Mouse (Mus musculus): ENCODE data around the gene Ttc28. TPM values are rescaled to one million over a fixed set of nuclear protein-coding genes. Genes with fewer than 3 reads are reported as not detected.

The Ttc28 gene
- total and polyA plus RNA-seq, 3 experiments = 0.21 to 0.89 (median 0.28) TPM

GRCm38 (mm10) chr5:111137742-111138141, 258.1 kb downstream of the Ttc28 start:
- dilution Hi-C loops (cut with MboI; ENCODE audit: extremely low pct_ligation_motif_present, extremely low pct_unique_long_range_greater_than_20kb, low sequenced_read_pairs) = no loop called here
- H3K9ac ChIP-seq (ENCODE audit: insufficient read depth, low read depth) = no peak overlapping the region
- peaks cover 8% of the 10 kb centered on the region for H3K27me3 ChIP-seq (replicated peaks)
- H3K4me2 ChIP-seq (ENCODE audit: insufficient read depth, low read depth, poor library complexity, severe bottlenecking) = no peak overlapping the region
- in situ Hi-C loops (cut with MboI; ENCODE audit: low pct_ligation_motif_present, low pct_unique_long_range_greater_than_20kb, low sequenced_read_pairs) = no loop called here
- H3K4me3 ChIP-seq (replicated peaks in 1 of 3; ENCODE audit: low read depth in 2 of 3, low read length in 2 of 3, poor library complexity in 1 of 3) = no peak overlapping the region
- H3K36me3 ChIP-seq (replicated peaks in 1 of 2; ENCODE audit: control insufficient read depth in 1 of 2, insufficient read depth in 1 of 2, low read length in 1 of 2) = no peaks in the 10 kb centered on the region
- peaks cover 5 to 22% of the 10 kb centered on the region in 2 experiments for H3K4me1 ChIP-seq (ENCODE audit: control insufficient read depth in 1 of 2, insufficient read depth in 2 of 2)
- TF ChIP-seq ZKSCAN1 (IDR thresholded peaks at IDR 0.05; ENCODE audit: borderline replicate concordance, low read depth, low read length) (no peak), SMC3 (IDR thresholded peaks at IDR 0.05; ENCODE audit: low read depth, low read length) (no peak), MAFK (IDR thresholded peaks at IDR 0.05; ENCODE audit: insufficient replicate concordance, low read length) (no peak), MYC (IDR thresholded peaks at IDR 0.05; ENCODE audit: low read depth, low read length) (no peak), CTCF (conservative IDR thresholded peaks at IDR 0.05 in 1 of 2, IDR thresholded peaks at IDR 0.05 in 1 of 2; ENCODE audit: low read depth in 2 of 2, low read length in 2 of 2) (no peak), SIN3A (IDR thresholded peaks at IDR 0.05; ENCODE audit: low read length) (no peak), CHD1 (IDR thresholded peaks at IDR 0.05; ENCODE audit: low read depth, low read length) (no peak), ETS1 (conservative IDR thresholded peaks at IDR 0.05; ENCODE audit: low read depth, low read length) (no peak), ZC3H11A (IDR thresholded peaks at IDR 0.05; ENCODE audit: low read depth, low read length) (no peak), POLR2A (IDR thresholded peaks at IDR 0.05; ENCODE audit: low read depth, low read length) (no peak)
- no peak for DNase-seq (ENCODE audit: extremely low read depth)
- no peaks in the 10 kb centered on the region for H3K9me3 ChIP-seq (replicated peaks; ENCODE audit: low read length)
- H3K79me2 ChIP-seq (replicated peaks; ENCODE audit: control insufficient read depth, extremely low read depth, insufficient read depth, poor library complexity, severe bottlenecking) = no peaks in the 10 kb centered on the region
- no peak overlapping the region for H3K27ac ChIP-seq (ENCODE audit: insufficient read depth, low read depth)

GRCm38 (mm10) chr5:111138239-111138833, 258.7 kb downstream of the Ttc28 start:
- TF ChIP-seq IRF4 (IDR thresholded peaks at IDR 0.05; ENCODE audit: low read depth, low read length) (no peak), RAD21 (IDR thresholded peaks at IDR 0.05; ENCODE audit: low read depth, low read length) (no peak), MEF2A (IDR thresholded peaks at IDR 0.05; ENCODE audit: borderline replicate concordance, low read depth, low read length) (no peak), SIN3A (IDR thresholded peaks at IDR 0.05; ENCODE audit: low read length) (no peak), KAT2A (IDR thresholded peaks at IDR 0.05; ENCODE audit: insufficient replicate concordance, low read length) (no peak), NELFE (IDR thresholded peaks at IDR 0.05; ENCODE audit: low read depth, low read length) (no peak)
- dilution Hi-C loops (cut with MboI; ENCODE audit: extremely low pct_ligation_motif_present, extremely low pct_unique_long_range_greater_than_20kb, low sequenced_read_pairs) = no loop called here
- in situ Hi-C loops (cut with MboI; ENCODE audit: low pct_ligation_motif_present, low pct_unique_long_range_greater_than_20kb, low sequenced_read_pairs) = no loop called here
- DNase-seq (ENCODE audit: extremely low read depth) = no peak
- Histone ChIP-seq H3K36me3 (replicated peaks in 1 of 2; ENCODE audit: control insufficient read depth in 1 of 2, insufficient read depth in 1 of 2, low read length in 1 of 2) (no peaks in the 10 kb centered on the region), H3K79me2 (replicated peaks; ENCODE audit: control insufficient read depth, extremely low read depth, insufficient read depth, poor library complexity, severe bottlenecking) (no peaks in the 10 kb centered on the region), H3K27ac (ENCODE audit: insufficient read depth, low read depth) (no peak overlapping the region), H3K9me3 (replicated peaks; ENCODE audit: low read length) (no peaks in the 10 kb centered on the region), H3K9ac (ENCODE audit: insufficient read depth, low read depth) (no peak overlapping the region), H3K4me3 (replicated peaks in 1 of 3; ENCODE audit: low read depth in 2 of 3, low read length in 2 of 3, poor library complexity in 1 of 3) (no peak overlapping the region), H3K4me2 (ENCODE audit: insufficient read depth, low read depth, poor library complexity, severe bottlenecking) (no peak overlapping the region), H3K4me1 (ENCODE audit: control insufficient read depth in 1 of 2, insufficient read depth in 2 of 2) (peaks cover 7 to 28% of the 10 kb centered on the region in 2 experiments), H3K27me3 (replicated peaks) (peaks cover 9% of the 10 kb centered on the region)

Measured in CH12.LX (cell line).